8 mouse cellular contexts compared by ENCODE assay signal in the genomic region with DNA sequence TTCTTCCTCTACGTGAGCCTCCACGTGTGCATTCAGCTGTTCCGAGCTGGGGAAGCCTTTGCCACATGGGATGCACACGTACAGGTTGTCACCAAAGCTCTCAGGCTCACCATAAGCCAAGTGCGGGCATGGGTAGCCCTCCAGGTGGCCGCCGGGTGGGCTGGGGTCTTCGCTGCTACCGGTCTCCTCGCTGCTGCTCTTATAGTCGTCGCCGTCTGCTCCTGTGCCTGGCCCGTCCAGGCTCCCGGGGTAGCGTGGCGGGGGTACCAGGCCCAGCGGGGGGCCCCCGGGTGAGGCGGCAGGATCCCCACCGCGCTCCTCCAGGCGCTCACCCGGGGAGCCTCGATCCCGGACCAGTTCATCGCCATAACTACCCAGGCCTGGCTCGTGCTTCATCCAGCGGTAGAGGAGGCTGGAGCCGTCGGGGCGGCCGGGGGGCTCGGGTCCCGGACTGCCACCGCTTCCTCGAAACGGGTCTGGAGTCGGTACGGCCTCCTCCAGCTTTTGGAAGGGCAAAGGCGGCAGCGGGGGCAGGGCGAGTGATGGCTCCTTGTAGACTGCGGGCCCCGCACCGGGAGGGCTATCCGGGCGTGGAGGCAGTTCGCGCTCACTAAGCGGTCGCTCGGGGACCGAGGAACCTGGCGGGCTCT. TPM values are rescaled to one million over a fixed set of nuclear protein-coding genes. Genes with fewer than 3 reads are reported as not detected.
DNase-seq lines count a peak whose midpoint lies in the region; ATAC-seq and TF ChIP-seq lines count a peak whose summit lies in the region.

No protein-coding gene starts in this region.

- H3K36me3 ChIP-seq in ES-E14 (ENCODE audit: control insufficient read depth, insufficient read depth, low read length, poor library complexity, severe bottlenecking): no peaks in the 10 kb centered on the region; the same call in 1 of the 2 replicates
- no peaks in the 10 kb centered on the region; the same call in 1 of the 2 replicates for H3K36me3 ChIP-seq in heart, embryonic 11.5 days (ENCODE audit: control insufficient read depth, insufficient read depth, low read length)
- peaks cover 35% of the 10 kb centered on the region for H3K36me3 ChIP-seq in limb, embryonic 10.5 days

- peak overlapping the region; percentile 37; the same call in 1 of the 2 replicates for H3K9ac ChIP-seq in ES-E14 (ENCODE audit: insufficient read depth, low read depth, low read length, poor library complexity, severe bottlenecking)
- peak overlapping the region; percentile 79 for H3K9ac ChIP-seq in heart, embryonic 11.5 days (ENCODE audit: low read depth, low read length)

- in situ Hi-C loops in ES-E14 (cut with MboI; ENCODE audit: low sequenced_read_pairs in 2 of 2, unreplicated experiment in 2 of 2): no loop called here

- no peak for TF ChIP-seq CTCF in olfactory bulb, adult 2 months (IDR thresholded peaks at IDR 0.05; ENCODE audit: insufficient read depth, low read depth, low read length)

- no peaks in the 10 kb centered on the region for H3K9me3 ChIP-seq in ES-E14 (ENCODE audit: control insufficient read depth, insufficient read depth, low read depth, low read length)
- no peaks in the 10 kb centered on the region for H3K9me3 ChIP-seq in heart, embryonic 11.5 days (replicated peaks; ENCODE audit: control insufficient read depth, low read length)
- no peaks in the 10 kb centered on the region for H3K9me3 ChIP-seq in limb, embryonic 10.5 days (replicated peaks)

- intact Hi-C loops in heart, postnatal 25 days (cut with DNase I): loop anchor here (5.0 kb wide), 1 partner anchor 239 kb away; the partner anchor contains the start of genes Smg6 and Srr

- 5% methylated on average over 55 of the region's 55 CpGs for WGBS in heart, embryonic 11.5 days (ENCODE audit: insufficient replicate concordance)
- 4% methylated on average over 55 of the region's 55 CpGs for WGBS in limb, embryonic 10.5 days
- 28% methylated on average over 55 of the region's 55 CpGs for WGBS in olfactory bulb, adult 2 months

- H3K27ac ChIP-seq in ES-E14 (ENCODE audit: insufficient read depth, low read depth, low read length, poor library complexity, severe bottlenecking): no peak overlapping the region
- H3K27ac ChIP-seq in heart, embryonic 11.5 days (ENCODE audit: low read depth, low read length): no peak overlapping the region
- H3K27ac ChIP-seq in limb, embryonic 10.5 days: peak overlapping the region; percentile 59
- no peak overlapping the region for H3K27ac ChIP-seq in olfactory bulb, adult 2 months (ENCODE audit: insufficient read depth, low read depth, low read length)

- DNase-seq in heart, adult 11 months: peak; percentile 94
- DNase-seq in heart, postnatal 25 days (ENCODE audit: low spot score): no peak
- no peak for DNase-seq in ES-E14 (ENCODE audit: low read depth, low spot score)
- DNase-seq in limb, embryonic 10.5 days (ENCODE audit: low spot score): no peak
- no peak for DNase-seq in layer of hippocampus, adult 9-11 months
- DNase-seq in urinary bladder, postnatal 36 days (ENCODE audit: low spot score in 2 of 2): no peak

- H3K4me2 ChIP-seq in heart, embryonic 11.5 days: peak overlapping the region; percentile 99

- peaks cover 0 to 12% of the 10 kb centered on the region in 2 experiments; a peak in 1 of 4 replicates for H3K4me1 ChIP-seq in ES-E14 (ENCODE audit: control insufficient read depth in 2 of 2, insufficient read depth in 2 of 2, low read length in 2 of 2, poor library complexity in 1 of 2)
- H3K4me1 ChIP-seq in heart, embryonic 11.5 days (ENCODE audit: control insufficient read depth, insufficient read depth, low read length): peaks cover 57% of the 10 kb centered on the region
- peaks cover 74% of the 10 kb centered on the region for H3K4me1 ChIP-seq in limb, embryonic 10.5 days
- H3K4me1 ChIP-seq in olfactory bulb, adult 2 months (ENCODE audit: control insufficient read depth, insufficient read depth, low read length): peaks cover 35% of the 10 kb centered on the region

- ATAC-seq in heart, embryonic 11.5 days (replicated peaks; ENCODE audit: insufficient number of reproducible peaks, low FRiP score, low TSS enrichment): no peak

- peak overlapping the region; percentile 43 to 44; a peak in 3 of 4 replicates for H3K4me3 ChIP-seq in ES-E14 (ENCODE audit: insufficient read depth in 1 of 2, low read depth in 1 of 2, low read length in 2 of 2, poor library complexity in 1 of 2, severe bottlenecking in 1 of 2)
- H3K4me3 ChIP-seq in heart, embryonic 11.5 days (ENCODE audit: low read depth, low read length): peak overlapping the region; percentile 66
- H3K4me3 ChIP-seq in limb, embryonic 10.5 days: peak overlapping the region; percentile 63
- H3K4me3 ChIP-seq in olfactory bulb, adult 2 months (ENCODE audit: insufficient read depth, low read depth, low read length): 0 out of 2 replicates have a peak overlapping the region, but pooled peaks have one; percentile 2

- H3K27me3 ChIP-seq in heart, embryonic 11.5 days (ENCODE audit: control insufficient read depth, insufficient read depth, low read length): peaks cover 73% of the 10 kb centered on the region
- H3K27me3 ChIP-seq in limb, embryonic 10.5 days (ENCODE audit: low read depth, poor library complexity, severe bottlenecking): peaks cover 89% of the 10 kb centered on the region

- TF ChIP-seq POLR2A in olfactory bulb, adult 2 months (IDR thresholded peaks at IDR 0.05; ENCODE audit: insufficient read depth, low read depth, low read length): no peak

TF ChIP-seq in ES-E14, 5 proteins besides CTCF, POLR2A, EP300 and RAD21:
- TF ChIP-seq HCFC1 (IDR thresholded peaks at IDR 0.05; ENCODE audit: borderline replicate concordance, insufficient read depth, low read length) (no peak), ZC3H11A (IDR thresholded peaks at IDR 0.05; ENCODE audit: borderline replicate concordance, low read depth, low read length) (no peak), ZNF384 (IDR thresholded peaks at IDR 0.05; ENCODE audit: low read depth, low read length) (no peak), CHD2 (IDR thresholded peaks at IDR 0.05; ENCODE audit: low read depth, low read length) (no peak), MAFK (IDR thresholded peaks at IDR 0.05; ENCODE audit: insufficient read depth, low read depth, low read length) (no peak)

RNA-seq across cellular contexts. Expression of gene Hic1, which starts 3.0 kb away (rescaled TPM):
- total RNA-seq in heart, postnatal 25 days (2021): 10 to 100 TPM; 15.3 to 19.2 TPM
- total RNA-seq in ES-E14 (2012; rRNA removed): 1.4 and 2.1 TPM in 2 replicates
- 2.5 and 3.0 TPM in 2 replicates for polyA plus RNA-seq in heart, embryonic 11.5 days (2014; fragmentation: Nextera tagmentation; extraction: Ambion mirVana)
- 0.99 and 3.5 TPM in 2 replicates for polyA plus RNA-seq in limb, embryonic 10.5 days (2016; fragmentation: Nextera tagmentation; extraction: Ambion mirVana)
- not detected in 2 replicates for polyA plus RNA-seq in olfactory bulb, adult 2 months (2012; ENCODE audit: insufficient read depth, insufficient read length, low replicate concordance, missing spikeins)

RNA-seq across cellular contexts. Expression of gene Ovca2, which starts 12.3 kb away (rescaled TPM):
- total RNA-seq in heart, postnatal 25 days (2021): 1 to 10 TPM; 6.0 to 6.1 TPM
- total RNA-seq in ES-E14 (2012; rRNA removed): 11.7 and 14.8 TPM in 2 replicates
- polyA plus RNA-seq in heart, embryonic 11.5 days (2014; fragmentation: Nextera tagmentation; extraction: Ambion mirVana): 23.4 and 24.6 TPM in 2 replicates
- polyA plus RNA-seq in limb, embryonic 10.5 days (2016; fragmentation: Nextera tagmentation; extraction: Ambion mirVana): 38.0 and 39.9 TPM in 2 replicates
- not detected in 2 replicates for polyA plus RNA-seq in olfactory bulb, adult 2 months (2012; ENCODE audit: insufficient read depth, insufficient read length, low replicate concordance, missing spikeins)

RNA-seq across cellular contexts. Expression of gene Dph1, which starts 24.7 kb away (rescaled TPM):
- 1 to 10 TPM; 7.4 to 9.0 TPM for total RNA-seq in heart, postnatal 25 days (2021)
- total RNA-seq in ES-E14 (2012; rRNA removed): 32.8 and 43.6 TPM in 2 replicates
- polyA plus RNA-seq in heart, embryonic 11.5 days (2014; fragmentation: Nextera tagmentation; extraction: Ambion mirVana): 16.5 and 21.0 TPM in 2 replicates
- polyA plus RNA-seq in limb, embryonic 10.5 days (2016; fragmentation: Nextera tagmentation; extraction: Ambion mirVana): 32.7 and 35.3 TPM in 2 replicates
- polyA plus RNA-seq in olfactory bulb, adult 2 months (2012; ENCODE audit: insufficient read depth, insufficient read length, low replicate concordance, missing spikeins): not detected in 2 replicates

RNA-seq across cellular contexts. Expression of gene Rtn4rl1, which starts 27.3 kb away (rescaled TPM):
- 1 to 10 TPM; 9.7 to 9.8 TPM for total RNA-seq in heart, postnatal 25 days (2021)
- total RNA-seq in ES-E14 (2012; rRNA removed): 1.0 and 1.1 TPM in 2 replicates
- 12.7 and 16.8 TPM in 2 replicates for polyA plus RNA-seq in heart, embryonic 11.5 days (2014; fragmentation: Nextera tagmentation; extraction: Ambion mirVana)
- polyA plus RNA-seq in limb, embryonic 10.5 days (2016; fragmentation: Nextera tagmentation; extraction: Ambion mirVana): 0.90 and 1.3 TPM in 2 replicates
- polyA plus RNA-seq in olfactory bulb, adult 2 months (2012; ENCODE audit: insufficient read depth, insufficient read length, low replicate concordance, missing spikeins): not detected in 2 replicates

Comparison
In these comparisons a context has a peak if more than half of its experiments do, and no peak if none do; other contexts are left out.
1. H3K4me3 ChIP-seq: peak in every context shown above with its lines; median percentile 66 in heart, embryonic 11.5 days; 63 in limb, embryonic 10.5 days; 44 in ES-E14; 2 in olfactory bulb, adult 2 months.
2. RNA of gene Ovca2, which starts 12.3 kb away (polyA plus RNA-seq): 38.0 to 39.9 TPM in limb, embryonic 10.5 days and 23.4 to 24.6 TPM in heart, embryonic 11.5 days; not detected in olfactory bulb, adult 2 months; every median in the first group is over 10 times any median in the second.
3. RNA of gene Dph1, which starts 24.7 kb away (polyA plus RNA-seq): 32.7 to 35.3 TPM in limb, embryonic 10.5 days and 16.5 to 21.0 TPM in heart, embryonic 11.5 days; not detected in olfactory bulb, adult 2 months; every median in the first group is over 10 times any median in the second.